Mouse (Mus musculus) ES-E14 (cell line): ENCODE results near the gene Lrcol1.

ENCODE experiments used
- CHD2 ChIP-seq: IDR thresholded peaks from 2 replicates; pipeline ENCODE4 v1.6.1; 2014; ENCODE audit warnings: mild to moderate bottlenecking, low read depth, low read length, inconsistent platforms
- HCFC1 ChIP-seq: IDR thresholded peaks from 2 replicates; pipeline ENCODE4 v1.6.1; 2012; ENCODE audit warnings: low read length, inconsistent platforms, borderline replicate concordance; ENCODE audit not compliant: insufficient read depth
- MAFK ChIP-seq: IDR thresholded peaks from 2 replicates; pipeline ENCODE4 v1.6.1; 2014; ENCODE audit warnings: mild to moderate bottlenecking, low read depth, low read length, inconsistent platforms; ENCODE audit not compliant: insufficient read depth
- ZC3H11A ChIP-seq: IDR thresholded peaks from 2 replicates; pipeline ENCODE4 v1.6.1; 2012; ENCODE audit warnings: low read depth, mild to moderate bottlenecking, inconsistent platforms, low read length, borderline replicate concordance
- ZNF384 ChIP-seq: IDR thresholded peaks from 2 replicates; pipeline ENCODE4 v1.6.1; 2012; ENCODE audit warnings: low read depth, low read length, inconsistent platforms

GRCm38 (mm10) chr5:110330508-110330907, 14.0 kb upstream of the Lrcol1 start:
- no peak for TF ChIP-seq MAFK
- no peak for TF ChIP-seq HCFC1
- TF ChIP-seq CHD2, result no peak
- TF ChIP-seq ZC3H11A, result no peak
- no peak for TF ChIP-seq ZNF384
